Mouse (Mus musculus): Measurements from ENCODE around the gene Grk3. TPM values are rescaled to one million over a fixed set of nuclear protein-coding genes. Genes with fewer than 3 reads are reported as not detected.
A peak's percentile ranks its signal among the peaks of the same experiment; 100 is the strongest.

Gene Grk3
- total RNA-seq, 2 experiments from 2014 or later, result 8.5 to 9.3 TPM

DNA sequence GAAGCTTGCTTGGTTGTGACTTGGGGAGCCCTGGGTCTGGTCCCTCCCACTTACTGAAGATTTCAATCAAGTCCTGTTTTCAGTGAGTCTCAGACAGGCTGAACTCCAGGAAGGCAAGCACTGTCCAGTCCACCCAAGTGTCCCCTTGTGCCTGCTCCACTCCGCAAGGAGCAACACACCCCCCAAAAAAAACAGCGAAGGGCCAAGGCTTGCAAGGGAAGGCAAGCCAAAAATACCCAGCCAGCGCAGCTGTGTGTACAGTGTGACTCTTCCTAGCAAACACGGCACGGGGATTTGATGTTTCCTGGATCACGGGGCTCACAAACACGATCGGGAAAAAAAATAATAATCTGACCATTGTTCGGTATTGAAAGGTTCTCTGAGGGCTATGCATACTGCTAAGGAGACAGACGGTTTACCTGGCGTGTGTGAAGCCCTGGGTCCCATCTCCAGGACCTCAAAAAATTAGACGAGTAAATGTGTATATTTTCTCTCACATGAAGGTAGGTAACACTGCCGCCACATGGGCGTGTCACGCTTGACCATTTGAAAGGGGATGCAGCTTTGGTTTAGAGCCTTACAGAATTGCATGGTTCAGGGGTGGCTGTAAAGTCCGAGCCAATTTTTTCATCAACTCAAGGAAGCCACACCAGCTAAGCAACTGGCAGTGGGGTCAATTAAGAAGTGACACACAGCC lies 1.3 kb downstream of the Grk3 start:
- no peak for DNase-seq
- intact Hi-C loops (cut with DNase I), result loop anchor here (2.0 to 5.0 kb wide), 2 partner anchors 77 to 137 kb away; no protein-coding TSS in a partner anchor

DNA sequence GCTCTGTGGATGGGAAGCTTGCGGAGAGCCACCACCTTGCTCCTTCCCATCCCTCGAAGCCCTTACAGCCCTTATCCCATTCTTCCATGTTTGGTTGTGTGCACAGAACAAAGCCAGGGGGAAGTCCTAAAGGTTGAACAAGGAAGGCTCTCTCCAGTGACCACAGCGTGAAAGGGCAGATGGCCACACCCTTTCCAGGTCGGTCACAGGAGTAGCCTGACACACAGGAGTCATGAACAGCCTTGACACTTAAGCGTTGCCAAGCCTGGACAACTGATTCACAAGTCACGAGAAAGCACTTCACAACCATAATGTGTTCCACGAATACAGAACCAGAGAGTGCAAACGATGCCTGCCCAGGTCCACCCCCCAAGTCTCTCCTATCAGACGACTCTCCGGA lies 3.7 kb downstream of the Grk3 start:
- no peak for DNase-seq
- intact Hi-C loops (cut with DNase I), result loop anchor here (5.0 kb wide), 1 partner anchor 75 kb away; no protein-coding TSS in a partner anchor

DNA sequence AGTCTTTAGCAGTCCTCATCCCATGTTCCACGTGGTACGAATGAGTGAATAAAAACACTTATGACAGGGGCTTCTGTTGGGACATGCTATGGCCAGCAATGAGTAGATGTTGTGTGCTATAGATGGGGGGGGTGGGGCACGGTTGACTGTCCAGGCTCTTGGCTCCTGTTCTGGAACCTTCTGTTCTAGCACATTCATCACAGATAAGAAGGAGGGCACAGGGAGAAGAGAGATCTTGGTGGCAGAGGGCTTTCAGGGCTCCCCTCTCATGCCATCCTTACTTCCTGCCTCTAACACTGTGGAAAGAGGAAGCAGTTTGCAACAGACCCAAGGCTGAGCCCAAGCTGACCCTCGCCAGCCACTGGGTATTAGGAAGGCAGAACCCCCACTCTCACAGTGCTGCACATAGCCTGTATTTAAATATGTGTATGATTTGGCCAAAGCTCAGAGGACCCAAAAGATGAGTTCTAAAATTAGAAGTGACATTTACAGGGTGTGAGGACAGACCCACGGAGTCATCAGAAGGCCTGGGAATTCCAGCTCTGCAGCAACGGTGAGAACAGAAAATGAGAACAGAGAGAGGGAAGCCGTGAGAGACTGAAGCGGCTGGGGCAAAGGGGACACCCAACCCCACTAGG lies 6.3 kb downstream of the Grk3 start:
- DNase-seq, result no peak
- intact Hi-C loops (cut with DNase I), result no loop called here

DNA sequence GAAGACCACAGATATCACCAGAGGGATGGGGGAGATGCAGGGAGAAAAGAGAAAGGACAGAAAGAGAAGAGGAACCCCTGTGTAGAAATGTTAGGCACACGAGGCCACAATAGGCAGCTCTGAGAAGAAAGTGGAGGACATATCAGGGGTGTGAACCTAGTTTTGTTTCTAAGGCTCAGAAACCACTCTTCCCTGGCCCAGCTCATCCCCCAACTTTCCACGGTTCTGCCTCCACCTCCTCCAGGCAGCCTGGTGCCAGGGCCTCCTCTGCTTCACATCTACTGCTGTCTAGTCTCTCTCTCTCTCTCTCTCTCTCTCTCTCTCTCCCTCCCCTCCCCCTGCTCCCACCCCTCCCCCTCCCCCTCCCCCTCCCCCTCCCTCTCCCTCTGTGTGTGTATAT lies 7.1 kb downstream of the Grk3 start:
- intact Hi-C loops (cut with DNase I), result no loop called here
- DNase-seq, result no peak

DNA sequence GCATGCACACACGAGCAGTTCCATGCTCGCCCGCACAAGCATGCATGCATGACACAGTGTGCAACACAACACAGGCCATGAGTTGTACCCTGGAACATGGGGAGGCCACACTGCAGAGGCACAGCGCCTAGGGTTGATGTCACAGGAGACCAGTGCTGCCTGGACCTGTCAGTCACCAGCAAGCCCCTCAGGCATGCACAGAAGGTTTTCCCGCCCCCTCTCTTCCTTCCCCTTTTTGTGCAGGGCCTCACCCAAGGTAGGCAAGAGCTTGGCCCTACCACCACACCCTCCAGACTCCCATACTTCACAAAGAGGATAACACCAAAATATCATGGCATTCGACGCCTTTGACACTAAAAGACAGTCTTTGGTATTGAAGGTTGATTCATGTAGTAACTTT lies 8.6 kb downstream of the Grk3 start:
- DNase-seq, result no peak

DNA sequence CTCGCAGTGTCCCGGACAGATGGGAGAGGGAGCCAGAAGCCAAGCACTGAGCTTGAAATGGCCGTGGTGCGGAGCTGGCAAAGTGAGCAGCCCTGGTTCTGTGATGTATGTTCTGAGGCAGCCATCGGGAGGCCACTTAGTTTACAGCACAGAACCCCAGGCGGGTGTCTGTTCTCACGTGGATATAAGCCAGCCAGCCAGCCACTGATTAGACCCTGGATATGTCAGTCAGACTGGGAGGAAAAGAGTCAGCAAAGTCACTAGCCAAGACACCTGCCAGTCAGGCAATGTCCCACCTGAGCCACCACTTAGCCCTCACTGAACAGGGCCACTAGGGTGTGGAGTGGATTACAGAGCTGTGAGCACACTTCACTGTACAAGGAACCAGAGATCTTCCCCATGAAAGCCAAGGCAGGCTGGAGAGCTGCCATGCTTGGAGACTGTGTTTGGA lies 9.6 kb downstream of the Grk3 start:
- no peak for DNase-seq

More for the DNA sequence above, 8.6 kb downstream of the Grk3 start:
- intact Hi-C loops (cut with DNase I), result no loop called here

DNA sequence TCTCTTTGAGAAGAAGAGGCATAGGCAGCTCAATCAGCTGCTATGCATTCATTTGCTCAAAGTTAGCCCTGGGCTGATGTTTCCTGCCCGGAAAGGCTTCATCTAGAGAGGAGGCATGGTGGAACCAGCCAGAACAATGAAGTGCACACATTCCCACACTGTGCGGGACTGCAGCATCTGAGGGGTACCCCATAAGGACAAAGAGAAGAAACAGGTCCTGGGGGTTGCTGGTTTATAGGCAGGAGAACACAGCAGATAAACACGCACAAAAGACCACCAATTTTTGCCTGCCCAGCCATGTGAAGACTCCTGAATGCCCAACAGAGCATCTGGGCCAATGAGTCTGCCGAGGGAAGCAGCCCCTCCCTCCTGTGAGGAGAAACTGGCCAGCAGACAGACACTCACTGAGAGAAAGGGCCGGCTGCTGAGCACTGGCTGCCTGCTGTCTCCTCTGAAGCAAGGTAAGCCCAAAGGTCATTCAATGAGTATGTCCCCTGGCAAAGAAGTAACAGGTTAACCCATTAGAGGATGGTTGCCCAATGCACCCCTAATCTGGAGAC lies 12.7 kb downstream of the Grk3 start:
- no peak for DNase-seq
- intact Hi-C loops (cut with DNase I), result no loop called here

More for the DNA sequence above, 9.6 kb downstream of the Grk3 start:
- intact Hi-C loops (cut with DNase I), result no loop called here

DNA sequence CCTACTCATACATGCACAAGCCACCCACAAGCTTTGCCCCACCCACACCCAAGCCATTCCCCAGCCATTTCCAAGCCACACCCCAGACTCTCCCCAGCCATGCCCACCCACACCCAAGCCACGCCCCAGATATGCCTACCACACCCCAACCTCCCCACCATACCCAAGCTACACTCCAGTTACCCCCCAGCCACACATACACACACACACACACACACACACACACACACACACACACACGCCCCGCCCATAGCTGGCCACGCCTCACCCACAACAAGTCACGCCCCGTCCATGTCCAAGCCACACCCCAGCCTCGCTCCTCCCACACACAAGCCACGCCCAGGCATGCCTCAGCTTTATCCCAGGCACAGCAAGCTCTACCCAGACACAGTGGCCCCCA lies 16.4 kb downstream of the Grk3 start:
- intact Hi-C loops (cut with DNase I), result no loop called here
- no peak for DNase-seq

DNA sequence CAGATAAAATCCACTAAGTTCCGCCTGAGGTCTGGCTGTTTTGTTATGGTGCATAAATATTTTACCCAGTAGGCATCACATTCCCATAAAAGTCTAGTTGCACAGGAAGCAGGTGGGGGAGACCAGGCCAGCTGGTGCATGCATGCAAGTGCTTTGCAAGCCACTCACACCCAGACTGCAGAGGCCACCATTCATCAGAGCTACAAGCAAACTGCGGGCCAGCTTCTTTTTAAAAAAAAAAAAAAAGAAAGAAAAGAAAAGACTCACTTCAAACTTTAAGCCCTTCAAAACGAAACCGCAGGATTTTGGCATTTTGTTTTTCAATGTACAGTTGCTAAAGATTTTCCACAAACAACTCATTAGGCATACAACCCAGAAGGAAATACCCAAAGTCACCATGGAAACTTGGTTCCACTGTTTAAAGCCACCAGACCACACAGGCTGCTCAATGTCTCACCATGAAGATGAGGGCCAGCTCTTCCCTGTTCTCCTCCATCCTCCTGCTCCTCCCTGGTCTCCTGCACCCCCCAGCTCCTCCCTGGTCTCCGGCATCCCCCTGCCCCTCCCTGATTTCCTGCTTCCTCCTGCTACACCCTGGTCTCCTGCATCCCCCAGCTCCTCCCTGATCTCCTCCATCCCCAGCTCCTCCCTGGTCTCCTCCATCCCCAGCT lies 17.9 kb downstream of the Grk3 start:
- DNase-seq, result no peak
- intact Hi-C loops (cut with DNase I), result no loop called here

DNA sequence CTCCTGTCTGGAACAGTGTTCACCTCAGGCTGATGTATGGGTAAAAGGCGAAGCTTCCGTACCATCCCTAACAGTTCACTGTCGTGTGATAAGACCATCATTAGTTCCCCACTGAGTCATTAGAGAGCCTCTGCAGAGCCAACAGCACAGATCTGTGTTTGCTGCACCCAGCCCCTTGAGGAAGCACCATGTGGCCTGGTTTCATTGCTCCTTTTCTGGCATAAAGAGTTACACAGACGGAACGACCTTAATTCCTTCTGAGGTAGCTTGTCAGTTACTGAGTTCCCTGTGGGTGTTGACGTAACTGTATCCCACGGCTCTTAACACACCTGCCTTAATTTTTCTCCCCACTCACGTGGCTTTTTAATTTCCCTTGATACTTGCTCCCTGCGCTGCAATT lies 24.3 kb downstream of the Grk3 start:
- intact Hi-C loops (cut with DNase I), result no loop called here
- no peak for DNase-seq

DNA sequence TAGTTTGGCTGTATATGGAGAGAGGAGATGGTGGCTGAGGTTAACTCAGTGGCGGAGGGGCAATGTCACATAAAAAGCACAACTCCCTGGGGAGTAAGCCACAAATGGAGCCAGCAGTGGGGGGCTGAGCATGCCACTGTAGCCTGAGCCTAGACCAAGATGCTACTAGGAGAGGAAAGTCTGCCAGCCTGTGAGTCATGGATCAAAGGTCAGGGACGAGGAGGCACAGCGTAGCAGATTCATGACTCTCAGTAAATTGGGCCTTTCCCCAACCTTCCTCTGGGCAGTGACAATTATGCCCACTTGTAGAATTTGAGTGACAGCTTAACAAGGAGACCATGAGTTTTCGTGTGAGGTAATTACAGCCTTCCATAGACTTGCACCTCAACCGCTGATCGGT lies 33.7 kb downstream of the Grk3 start:
- DNase-seq, result no peak
- intact Hi-C loops (cut with DNase I), result no loop called here

DNA sequence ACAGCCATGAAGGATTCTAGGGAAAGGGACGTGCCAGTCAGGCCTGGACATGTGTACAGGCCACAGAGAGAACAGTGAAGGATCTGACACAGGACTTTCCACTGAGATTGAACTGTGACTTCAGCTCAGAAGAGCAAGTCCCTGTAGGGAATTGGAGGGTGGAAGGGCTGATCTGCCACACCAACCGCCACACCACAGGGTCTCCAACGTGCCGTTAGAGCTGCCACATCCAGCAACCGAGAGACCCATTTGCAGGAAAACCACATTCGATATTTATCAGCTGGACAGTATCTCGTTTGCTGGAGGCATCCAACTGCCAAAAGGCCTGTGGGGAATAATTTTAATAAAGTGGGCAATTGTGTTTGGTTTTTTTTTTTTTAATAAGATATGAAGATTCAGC lies 35.9 kb downstream of the Grk3 start:
- intact Hi-C loops (cut with DNase I), result no loop called here
- no peak for DNase-seq

DNA sequence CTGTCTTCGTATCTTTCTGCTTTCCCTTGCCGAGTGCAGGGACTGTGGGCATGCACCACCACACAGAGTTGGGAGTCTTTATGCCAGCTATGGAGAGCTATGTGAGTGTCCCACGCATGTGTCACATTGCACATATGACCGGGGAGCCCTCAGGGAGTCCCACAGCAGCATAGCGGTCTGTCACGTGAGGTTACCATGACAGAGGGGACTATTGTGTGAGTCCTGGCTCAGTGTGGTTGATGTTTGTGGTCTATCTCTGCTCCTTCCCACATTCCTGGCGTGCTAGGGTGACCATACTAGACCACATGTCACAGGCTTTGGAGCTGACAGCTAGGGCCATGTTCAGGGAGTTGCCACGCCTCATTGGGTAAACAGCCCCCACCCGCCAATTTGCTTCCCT lies 36.4 kb downstream of the Grk3 start:
- intact Hi-C loops (cut with DNase I), result no loop called here

DNA sequence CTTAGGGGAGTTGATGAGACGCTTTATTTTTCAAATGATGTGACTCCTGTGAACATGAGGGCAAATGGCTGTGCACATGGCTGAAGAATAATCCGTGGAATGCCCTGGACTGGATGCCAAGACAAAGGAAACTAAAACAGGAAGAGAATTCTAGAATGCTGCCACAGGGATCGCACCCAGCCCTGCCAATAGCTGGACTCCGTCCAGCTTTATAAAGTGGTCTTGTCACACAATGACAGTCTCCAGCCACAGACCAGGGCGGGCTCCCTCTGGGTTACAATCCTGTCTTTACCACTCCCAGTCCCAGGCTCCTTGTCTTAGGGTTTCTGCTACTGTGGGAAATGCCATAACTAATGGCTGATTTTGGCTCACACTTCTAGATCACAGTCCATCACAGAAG lies 38.5 kb downstream of the Grk3 start:
- intact Hi-C loops (cut with DNase I), result no loop called here
- peak in 1 of 2 experiments; percentile 37 for DNase-seq

More for the DNA sequence above, 36.4 kb downstream of the Grk3 start:
- DNase-seq, result no peak

DNA sequence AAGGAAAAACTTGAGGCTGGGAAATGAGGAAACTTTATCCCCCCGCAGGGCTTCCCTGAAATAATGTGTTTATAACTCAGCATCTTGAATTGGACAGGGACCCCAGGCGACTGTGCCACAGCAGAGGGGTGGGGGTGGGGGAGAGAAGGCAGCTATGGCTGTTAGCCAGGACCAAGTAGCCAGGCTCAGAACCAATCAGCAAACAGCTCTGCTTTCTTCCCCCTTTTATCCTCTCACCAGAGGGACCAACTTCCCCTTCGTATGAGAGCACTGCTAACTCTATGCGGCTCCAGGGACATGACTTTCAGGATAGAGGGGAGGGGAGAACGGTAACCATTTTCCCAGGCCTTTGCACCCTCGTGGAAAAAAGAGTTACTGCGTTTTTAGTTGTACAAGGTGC lies 42.0 kb downstream of the Grk3 start:
- DNase-seq, result no peak
- intact Hi-C loops (cut with DNase I), result no loop called here

DNA sequence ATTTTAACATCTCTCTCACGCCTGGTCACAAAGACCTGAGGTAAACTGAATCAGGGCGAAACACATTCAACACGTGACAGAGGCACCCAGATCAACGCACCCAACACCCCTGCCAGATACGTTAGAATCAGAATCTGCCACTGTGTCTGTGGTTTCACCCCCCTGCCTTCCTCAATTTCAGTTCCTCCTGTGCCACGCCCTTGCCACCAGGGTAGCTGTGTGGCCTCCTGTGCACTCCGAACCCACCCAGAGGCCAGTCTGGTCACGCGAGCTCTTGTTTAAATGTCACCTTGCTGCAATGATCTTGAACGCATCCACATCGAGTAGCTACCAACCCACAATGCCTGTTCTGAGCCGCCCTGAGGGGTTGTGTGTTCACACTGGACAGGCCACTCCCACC lies 43.3 kb downstream of the Grk3 start:
- DNase-seq, result no peak
- intact Hi-C loops (cut with DNase I), result no loop called here

DNA sequence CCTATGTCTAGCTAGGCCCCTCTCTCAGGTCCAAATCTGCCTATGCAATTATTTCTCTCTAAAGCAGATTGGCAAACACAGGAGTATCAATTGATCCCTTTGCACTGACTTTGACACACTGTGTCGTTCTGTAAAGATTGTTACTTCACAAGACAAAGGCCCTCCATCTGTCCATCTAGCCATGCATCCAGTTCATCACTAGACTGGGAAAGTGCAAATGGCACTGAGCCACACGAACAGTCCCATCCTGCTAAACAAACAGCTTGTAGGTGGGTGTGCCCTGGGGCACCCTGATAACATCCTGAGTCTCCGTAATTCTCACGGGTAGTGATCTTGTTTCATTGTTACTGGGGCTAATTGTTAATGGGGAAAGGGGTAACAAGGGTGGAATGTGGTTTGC lies 52.1 kb downstream of the Grk3 start:
- no peak for DNase-seq
- intact Hi-C loops (cut with DNase I), result no loop called here

DNA sequence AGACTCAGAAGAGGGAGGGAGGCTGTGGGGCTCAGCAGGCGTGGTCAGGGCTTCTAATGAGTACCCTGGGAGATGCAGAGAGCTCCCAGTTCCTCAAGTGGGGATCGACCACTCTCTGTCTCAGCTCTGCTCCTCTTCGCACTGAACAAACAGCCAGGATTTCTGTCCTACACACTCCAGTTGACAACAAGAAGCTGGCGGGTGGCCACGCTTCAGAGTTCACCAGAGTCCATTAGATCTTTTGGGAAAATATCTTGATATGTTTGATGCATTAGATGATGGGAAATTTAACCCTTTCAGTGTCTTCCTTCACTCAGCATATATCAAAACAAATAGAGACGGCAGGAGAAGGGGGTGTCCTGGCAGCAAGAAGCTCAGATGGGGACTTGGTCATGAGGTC lies 53.4 kb downstream of the Grk3 start:
- intact Hi-C loops (cut with DNase I), result no loop called here
- no peak for DNase-seq

DNA sequence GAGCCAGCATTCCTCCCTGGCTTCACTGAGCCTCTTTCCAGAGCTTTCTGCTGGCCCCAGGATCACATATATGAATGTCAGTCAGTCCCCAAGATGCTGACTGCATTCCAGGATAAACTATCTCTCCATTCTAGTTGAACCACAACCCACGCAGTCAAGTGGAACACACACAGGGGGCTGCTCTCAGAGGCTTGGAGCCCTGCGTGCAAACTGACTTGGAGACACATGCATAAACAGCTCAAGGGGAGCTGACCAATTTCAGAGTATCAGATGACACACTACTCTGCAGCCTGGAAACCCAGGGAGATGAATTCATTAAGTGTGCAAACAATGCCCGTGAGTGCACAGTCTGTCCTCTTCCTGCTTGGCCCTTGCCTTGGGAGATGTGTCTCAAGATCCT lies 54.7 kb downstream of the Grk3 start:
- DNase-seq, result peak in 1 of 2 experiments; percentile 17

DNA sequence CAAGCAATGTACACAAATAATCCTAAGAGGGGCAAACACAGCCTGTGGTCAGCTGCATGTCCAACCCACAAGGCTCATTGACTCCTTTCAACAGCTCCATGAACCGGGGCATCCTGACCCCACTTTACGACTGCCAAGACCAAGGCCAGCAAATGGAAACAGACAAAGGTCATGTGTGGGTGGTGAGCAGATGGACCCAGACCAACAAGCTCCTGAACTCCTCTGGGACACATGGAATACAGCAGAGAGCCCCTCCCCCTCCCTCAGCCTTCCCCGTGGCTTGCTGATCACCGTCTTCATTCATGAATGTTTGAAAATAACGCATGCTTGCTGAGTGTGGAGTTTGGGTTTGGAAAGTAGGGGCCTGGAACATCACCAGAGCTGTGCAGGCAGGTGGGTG lies 57.3 kb downstream of the Grk3 start:
- no peak for DNase-seq
- intact Hi-C loops (cut with DNase I), result no loop called here

More for the DNA sequence above, 54.7 kb downstream of the Grk3 start:
- intact Hi-C loops (cut with DNase I), result no loop called here

DNA sequence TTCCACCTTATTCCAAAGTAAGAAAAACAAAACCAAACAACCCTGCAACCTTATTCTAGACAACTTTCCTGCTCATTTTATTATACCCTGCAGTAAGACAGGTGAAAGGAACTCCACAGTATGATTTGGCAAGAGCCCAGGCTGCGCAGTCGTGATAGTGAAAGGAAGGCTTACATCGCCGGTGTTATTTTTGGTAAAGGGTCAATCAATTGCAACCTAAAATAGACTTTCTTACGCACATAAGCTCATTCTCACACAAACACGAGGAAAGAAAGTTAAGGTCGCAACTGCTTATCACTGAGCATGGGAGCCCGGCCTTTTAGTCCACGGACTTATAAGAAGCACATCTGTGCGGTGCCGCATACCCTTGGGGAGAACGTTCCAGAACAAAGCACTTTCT lies 58.8 kb downstream of the Grk3 start:
- DNase-seq, result no peak
- intact Hi-C loops (cut with DNase I), result no loop called here

Data from heart, postnatal 14 days (tissue).